Mouse (Mus musculus): ENCODE measurements around the gene Mapk10. TPM values are rescaled to one million over a fixed set of nuclear protein-coding genes. Genes with fewer than 3 reads are reported as not detected.

The Mapk10 gene
- polyA plus RNA-seq, 1 experiment from 2014 or later = 61.3 TPM

DNA sequence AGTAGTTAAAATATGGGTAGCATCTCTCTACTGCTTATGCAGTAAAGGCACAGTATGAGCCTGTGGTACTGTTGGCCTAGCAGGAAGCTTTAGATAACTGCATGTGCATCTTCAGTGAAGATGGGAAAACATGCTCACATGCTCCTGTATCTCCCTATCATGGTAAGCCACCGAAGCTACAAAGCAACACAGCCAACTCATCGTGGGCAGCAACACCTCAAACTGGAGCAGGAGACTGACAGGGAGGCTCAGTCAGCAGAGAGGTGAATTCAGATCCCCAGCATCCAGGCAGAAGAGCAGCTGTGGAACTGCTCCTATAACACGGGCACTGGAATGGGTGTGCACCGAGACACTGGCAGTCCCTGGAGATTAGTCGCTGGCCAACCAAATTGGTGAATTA lies 191.0 kb downstream of the Mapk10 start:
- DNase-seq (ENCODE audit: low spot score) = no peak
- Histone ChIP-seq H3K4me1 (ENCODE audit: control insufficient read depth, insufficient read depth, low read length) (peaks cover 4% of the 10 kb centered on the region; the same call in 1 of the 2 replicates), H3K9me3 (replicated peaks; ENCODE audit: control insufficient read depth, low read length) (no peaks in the 10 kb centered on the region), H3K27me3 (replicated peaks; ENCODE audit: control insufficient read depth, insufficient read depth, low read length) (no peaks in the 10 kb centered on the region), H3K4me3 (ENCODE audit: low read depth, low read length) (no peak overlapping the region), H3K4me2 (ENCODE audit: low read length) (no peak overlapping the region), H3K36me3 (ENCODE audit: control insufficient read depth, insufficient read depth, low read length) (no peaks in the 10 kb centered on the region), H3K9ac (ENCODE audit: low read length) (no peak overlapping the region), H3K27ac (ENCODE audit: low read depth, low read length) (peak overlapping the region; percentile 50; the same call in 1 of the 2 replicates)
- no peak for ATAC-seq
- WGBS = 83% methylated on average over 5 of the region's 5 CpGs

DNA sequence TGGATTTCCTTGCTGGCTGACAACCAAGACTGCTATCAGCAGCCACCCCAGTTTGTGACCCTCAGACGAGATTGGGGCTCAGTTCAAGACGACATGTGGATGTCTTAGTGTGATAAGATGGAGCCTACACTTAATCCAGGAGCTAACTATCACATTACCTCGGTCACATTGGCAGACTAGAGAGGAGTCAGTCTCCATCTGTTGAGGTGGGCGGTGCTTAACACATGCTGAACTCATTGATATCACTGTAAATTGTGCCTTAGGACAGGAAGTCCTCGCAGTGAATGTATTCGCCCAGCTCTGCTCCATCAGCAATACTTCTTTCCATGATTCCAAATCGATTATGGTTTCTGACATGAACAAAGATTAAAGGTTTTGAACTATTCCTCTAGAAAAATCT lies 193.5 kb downstream of the Mapk10 start:
- no peak overlapping the region for H3K9ac ChIP-seq (ENCODE audit: low read length)
- no peak overlapping the region for H3K27ac ChIP-seq (ENCODE audit: low read depth, low read length)
- ATAC-seq (no peak), DNase-seq (ENCODE audit: low spot score) (no peak)
- H3K4me1 ChIP-seq (ENCODE audit: control insufficient read depth, insufficient read depth, low read length) = peaks cover 4% of the 10 kb centered on the region; the same call in 1 of the 2 replicates
- H3K4me2 ChIP-seq (ENCODE audit: low read length) = no peak overlapping the region
- 86% methylated on average over 7 of the region's 7 CpGs for WGBS
- H3K9me3 ChIP-seq (replicated peaks; ENCODE audit: control insufficient read depth, low read length) = no peaks in the 10 kb centered on the region
- H3K27me3 ChIP-seq (replicated peaks; ENCODE audit: control insufficient read depth, insufficient read depth, low read length) = no peaks in the 10 kb centered on the region
- no peaks in the 10 kb centered on the region for H3K36me3 ChIP-seq (ENCODE audit: control insufficient read depth, insufficient read depth, low read length)
- H3K4me3 ChIP-seq (ENCODE audit: low read depth, low read length) = no peak overlapping the region

GRCm38 (mm10) chr5:103014309-103014708 lies 196.8 kb downstream of the Mapk10 start:
- ATAC-seq = 0 out of 2 replicates have a peak, but pooled peaks have one; percentile 32
- 83% methylated on average over 4 of the region's 4 CpGs for WGBS
- no peak overlapping the region for H3K9ac ChIP-seq (ENCODE audit: low read length)
- peak; percentile 50 for DNase-seq (ENCODE audit: low spot score)
- H3K4me2 ChIP-seq (ENCODE audit: low read length) = no peak overlapping the region
- H3K9me3 ChIP-seq (replicated peaks; ENCODE audit: control insufficient read depth, low read length) = no peaks in the 10 kb centered on the region
- no peak overlapping the region for H3K4me3 ChIP-seq (ENCODE audit: low read depth, low read length)
- no peaks in the 10 kb centered on the region for H3K4me1 ChIP-seq (ENCODE audit: control insufficient read depth, insufficient read depth, low read length)
- H3K27me3 ChIP-seq (replicated peaks; ENCODE audit: control insufficient read depth, insufficient read depth, low read length) = no peaks in the 10 kb centered on the region
- no peaks in the 10 kb centered on the region for H3K36me3 ChIP-seq (ENCODE audit: control insufficient read depth, insufficient read depth, low read length)
- no peak overlapping the region for H3K27ac ChIP-seq (ENCODE audit: low read depth, low read length)

DNA sequence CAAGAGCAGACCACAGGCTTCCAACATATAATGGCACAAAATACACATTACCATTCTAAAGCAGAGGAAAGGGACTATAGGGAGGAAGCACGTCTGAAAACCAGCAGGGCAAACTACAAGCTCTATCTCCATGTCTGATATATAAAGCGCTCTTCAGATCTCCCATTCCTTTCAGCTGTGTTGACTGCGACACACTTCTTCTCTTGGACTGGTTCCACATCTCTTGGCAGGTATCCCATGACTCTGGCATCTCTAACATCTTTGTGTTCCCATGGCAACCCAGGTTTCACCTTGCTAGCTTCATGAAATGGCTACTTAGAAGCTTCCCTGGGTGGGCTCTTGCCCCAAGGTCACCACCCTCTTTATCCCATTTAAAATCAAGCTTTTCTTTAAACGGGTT lies 202.2 kb downstream of the Mapk10 start:
- Histone ChIP-seq H3K27me3 (replicated peaks; ENCODE audit: control insufficient read depth, insufficient read depth, low read length) (no peaks in the 10 kb centered on the region), H3K4me2 (ENCODE audit: low read length) (no peak overlapping the region), H3K36me3 (ENCODE audit: control insufficient read depth, insufficient read depth, low read length) (no peaks in the 10 kb centered on the region), H3K27ac (ENCODE audit: low read depth, low read length) (no peak overlapping the region), H3K4me1 (ENCODE audit: control insufficient read depth, insufficient read depth, low read length) (no peaks in the 10 kb centered on the region), H3K4me3 (ENCODE audit: low read depth, low read length) (no peak overlapping the region), H3K9me3 (replicated peaks; ENCODE audit: control insufficient read depth, low read length) (no peaks in the 10 kb centered on the region), H3K9ac (ENCODE audit: low read length) (no peak overlapping the region)
- ATAC-seq = peak; percentile 46; the same call in 1 of the 2 replicates
- WGBS = 68% methylated on average over 4 of the region's 4 CpGs
- peak; percentile 75 for DNase-seq (ENCODE audit: low spot score)

DNA sequence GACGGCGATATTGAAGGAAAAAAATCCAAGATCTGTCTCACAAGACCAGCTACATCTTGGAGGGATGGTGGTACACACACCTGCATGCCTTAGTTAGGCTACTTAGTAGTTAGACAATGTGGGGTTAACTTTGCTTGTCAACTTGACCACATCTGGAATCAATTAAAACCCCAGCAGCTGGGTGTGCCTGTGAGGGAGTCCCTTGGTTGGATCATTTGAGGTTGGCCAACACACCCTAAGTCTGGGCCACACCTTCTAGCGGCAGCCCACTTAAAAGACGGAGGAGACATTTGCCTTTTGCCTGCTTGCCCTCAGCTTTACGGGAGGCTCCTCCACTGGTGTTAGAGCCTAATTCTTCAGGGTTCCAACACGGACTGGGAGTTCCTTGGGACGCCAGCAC lies 209.0 kb downstream of the Mapk10 start:
- Histone ChIP-seq H3K27ac (ENCODE audit: low read depth, low read length) (no peak overlapping the region), H3K9me3 (replicated peaks; ENCODE audit: control insufficient read depth, low read length) (no peaks in the 10 kb centered on the region), H3K9ac (ENCODE audit: low read length) (no peak overlapping the region), H3K36me3 (ENCODE audit: control insufficient read depth, insufficient read depth, low read length) (no peaks in the 10 kb centered on the region), H3K4me1 (ENCODE audit: control insufficient read depth, insufficient read depth, low read length) (no peaks in the 10 kb centered on the region), H3K4me3 (ENCODE audit: low read depth, low read length) (no peak overlapping the region), H3K27me3 (replicated peaks; ENCODE audit: control insufficient read depth, insufficient read depth, low read length) (no peaks in the 10 kb centered on the region), H3K4me2 (ENCODE audit: low read length) (no peak overlapping the region)
- DNase-seq (ENCODE audit: low spot score) (no peak), ATAC-seq (no peak)
- WGBS = 70% methylated on average over 7 of the region's 7 CpGs

DNA sequence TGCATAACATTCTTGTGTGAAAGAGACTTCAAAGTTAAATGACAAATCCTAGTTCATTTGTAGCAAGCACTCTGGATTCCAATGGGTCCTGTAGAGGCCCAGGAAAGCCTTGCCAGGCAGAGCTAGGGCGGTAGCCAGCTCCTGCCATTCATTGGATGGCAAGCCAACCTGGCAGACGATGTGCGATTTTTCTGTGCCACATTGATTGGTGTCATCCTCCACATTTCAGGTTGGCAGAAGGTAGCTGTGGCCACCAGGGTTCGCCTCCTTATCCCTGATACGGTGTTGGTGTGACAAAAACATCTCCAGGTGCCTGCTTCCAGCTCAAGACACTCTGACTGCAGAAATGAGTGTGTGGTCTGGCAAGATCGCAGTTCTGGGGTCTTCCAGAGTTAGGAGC lies 210.6 kb downstream of the Mapk10 start:
- Histone ChIP-seq H3K9ac (ENCODE audit: low read length) (no peak overlapping the region), H3K4me3 (ENCODE audit: low read depth, low read length) (no peak overlapping the region), H3K4me1 (ENCODE audit: control insufficient read depth, insufficient read depth, low read length) (no peaks in the 10 kb centered on the region), H3K36me3 (ENCODE audit: control insufficient read depth, insufficient read depth, low read length) (no peaks in the 10 kb centered on the region), H3K27me3 (replicated peaks; ENCODE audit: control insufficient read depth, insufficient read depth, low read length) (no peaks in the 10 kb centered on the region), H3K9me3 (replicated peaks; ENCODE audit: control insufficient read depth, low read length) (no peaks in the 10 kb centered on the region), H3K27ac (ENCODE audit: low read depth, low read length) (no peak overlapping the region), H3K4me2 (ENCODE audit: low read length) (no peak overlapping the region)
- no peak for DNase-seq (ENCODE audit: low spot score)
- no peak for ATAC-seq
- WGBS = 78% methylated on average over 6 of the region's 6 CpGs

GRCm38 (mm10) chr5:102998524-102998923 lies 212.6 kb downstream of the Mapk10 start:
- H3K9ac ChIP-seq (ENCODE audit: low read length) = no peak overlapping the region
- H3K9me3 ChIP-seq (replicated peaks; ENCODE audit: control insufficient read depth, low read length) = no peaks in the 10 kb centered on the region
- H3K36me3 ChIP-seq (ENCODE audit: control insufficient read depth, insufficient read depth, low read length) = no peaks in the 10 kb centered on the region
- WGBS = 81% methylated on average over 7 of the region's 7 CpGs
- no peak for ATAC-seq
- H3K27ac ChIP-seq (ENCODE audit: low read depth, low read length) = no peak overlapping the region
- no peak overlapping the region for H3K4me3 ChIP-seq (ENCODE audit: low read depth, low read length)
- H3K4me1 ChIP-seq (ENCODE audit: control insufficient read depth, insufficient read depth, low read length) = no peaks in the 10 kb centered on the region
- H3K27me3 ChIP-seq (replicated peaks; ENCODE audit: control insufficient read depth, insufficient read depth, low read length) = no peaks in the 10 kb centered on the region
- H3K4me2 ChIP-seq (ENCODE audit: low read length) = no peak overlapping the region
- no peak for DNase-seq (ENCODE audit: low spot score)

DNA sequence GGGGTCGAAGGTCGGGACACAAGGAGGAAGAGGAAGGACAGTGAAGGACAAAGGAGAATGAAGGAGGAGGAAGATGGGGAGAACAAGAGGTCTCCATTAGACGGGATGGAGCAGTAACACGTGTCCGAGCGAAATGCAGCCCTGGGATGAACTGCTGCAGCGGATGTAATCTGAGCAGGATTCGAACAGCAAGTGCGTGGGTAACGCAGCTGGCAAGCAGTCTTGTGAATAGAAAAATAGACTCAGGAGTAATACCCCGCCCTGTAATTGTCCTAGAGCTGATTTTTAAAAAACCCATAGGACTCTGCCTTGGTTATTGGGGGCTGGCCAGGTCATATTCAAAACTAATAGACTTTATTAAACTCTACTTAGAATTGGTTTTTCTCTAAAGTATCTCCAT lies 213.2 kb downstream of the Mapk10 start:
- Histone ChIP-seq H3K27me3 (replicated peaks; ENCODE audit: control insufficient read depth, insufficient read depth, low read length) (no peaks in the 10 kb centered on the region), H3K9me3 (replicated peaks; ENCODE audit: control insufficient read depth, low read length) (no peaks in the 10 kb centered on the region), H3K27ac (ENCODE audit: low read depth, low read length) (no peak overlapping the region), H3K4me3 (ENCODE audit: low read depth, low read length) (no peak overlapping the region), H3K4me1 (ENCODE audit: control insufficient read depth, insufficient read depth, low read length) (no peaks in the 10 kb centered on the region), H3K4me2 (ENCODE audit: low read length) (no peak overlapping the region), H3K36me3 (ENCODE audit: control insufficient read depth, insufficient read depth, low read length) (no peaks in the 10 kb centered on the region), H3K9ac (ENCODE audit: low read length) (no peak overlapping the region)
- WGBS = 91% methylated on average over 11 of the region's 11 CpGs
- no peak for DNase-seq (ENCODE audit: low spot score)
- no peak for ATAC-seq

GRCm38 (mm10) chr5:102996331-102996730 lies 214.8 kb downstream of the Mapk10 start:
- DNase-seq (ENCODE audit: low spot score) = no peak
- H3K9me3 ChIP-seq (replicated peaks; ENCODE audit: control insufficient read depth, low read length) = no peaks in the 10 kb centered on the region
- no peak overlapping the region for H3K27ac ChIP-seq (ENCODE audit: low read depth, low read length)
- H3K36me3 ChIP-seq (ENCODE audit: control insufficient read depth, insufficient read depth, low read length) = no peaks in the 10 kb centered on the region
- H3K4me3 ChIP-seq (ENCODE audit: low read depth, low read length) = no peak overlapping the region
- no peaks in the 10 kb centered on the region for H3K27me3 ChIP-seq (replicated peaks; ENCODE audit: control insufficient read depth, insufficient read depth, low read length)
- ATAC-seq = no peak
- no peaks in the 10 kb centered on the region for H3K4me1 ChIP-seq (ENCODE audit: control insufficient read depth, insufficient read depth, low read length)
- no peak overlapping the region for H3K4me2 ChIP-seq (ENCODE audit: low read length)
- 92% methylated on average over 7 of the region's 7 CpGs for WGBS
- H3K9ac ChIP-seq (ENCODE audit: low read length) = no peak overlapping the region

All from forebrain, embryonic 14.5 days (tissue).